In genomic region chr8:85700751-85701351, GRCm38 (mm10) we compare ENCODE assay signal across 8 mouse cellular contexts. TPM values are rescaled to one million over a fixed set of nuclear protein-coding genes. Genes with fewer than 3 reads are reported as not detected.
DNase-seq lines count a peak whose midpoint lies in the region; ATAC-seq and TF ChIP-seq lines count a peak whose summit lies in the region.

TSS of gene Neto2 (minus strand) at chr8:85700924.

- CTCF ChIA-PET in Patski (lab: Charles Lee) = interaction anchor here (1.0 to 4.6 kb wide), 8 partner anchors 9 to 897 kb away, joined by 3 to 66 read pairs (median 4); no protein-coding TSS in a partner anchor

- peak within 1 kb of the TSS; percentile 98 for H3K4me2 ChIP-seq in hindbrain, embryonic 15.5 days

- peak within 1 kb of the TSS; percentile 98 for H3K27ac ChIP-seq in hindbrain, embryonic 15.5 days (replicated peaks)

- H3K9me3 ChIP-seq in hindbrain, embryonic 15.5 days = no peaks in the 10 kb centered on the region

- in situ Hi-C loops in Patski (cut with MboI; ENCODE audit: low pct_unique_long_range_greater_than_20kb) = loop anchor here (5.0 to 10.0 kb wide), 2 partner anchors 774 to 831 kb away; no protein-coding TSS in a partner anchor

- DNase-seq in Patski (ENCODE audit: low read depth, low spot score) = no peak
- peak; percentile 85 to 92 for DNase-seq in cerebellum, postnatal 14 days
- peak; percentile 46 to 66 for DNase-seq in frontal cortex, postnatal 14 days (ENCODE audit: low spot score in 2 of 2)
- DNase-seq in left cerebral cortex, adult 11 months (ENCODE audit: low spot score) = peak; percentile 33
- DNase-seq in lung, postnatal 36 days = peak; percentile 65
- peak; percentile 89 for DNase-seq in retina, postnatal 1 day
- DNase-seq in thymus, postnatal 4 days = peak; percentile 89

- H3K9ac ChIP-seq in hindbrain, embryonic 15.5 days = peak within 1 kb of the TSS; percentile 98

- POLR2A ChIA-PET in Patski (lab: Charles Lee) = interaction anchor here (1.1 kb wide), 1 partner anchor 9 kb away, joined by 6 read pairs; no protein-coding TSS in a partner anchor

- H3K36me3 ChIP-seq in hindbrain, embryonic 15.5 days = no peaks in the 10 kb centered on the region

- H3K4me3 ChIP-seq in hindbrain, embryonic 15.5 days = peak within 1 kb of the TSS; percentile 100

- ATAC-seq in Patski = peak; percentile 90
- ATAC-seq in hindbrain, embryonic 15.5 days (ENCODE audit: low FRiP score, low read depth) = peak; percentile 94

- 0 out of 2 replicates have a peak, but pooled peaks cover 3% of the 10 kb centered on the region for H3K4me1 ChIP-seq in hindbrain, embryonic 15.5 days (replicated peaks)

- TF ChIP-seq CTCF in Patski (IDR thresholded peaks at IDR 0.05) = no peak

- H3K27me3 ChIP-seq in Patski = peaks cover 6% of the 10 kb centered on the region
- no peaks in the 10 kb centered on the region for H3K27me3 ChIP-seq in hindbrain, embryonic 15.5 days

- 2% methylated on average over 57 of the region's 65 CpGs for WGBS in hindbrain, embryonic 15.5 days

RNA-seq across cellular contexts. Expression of gene Neto2, which starts in this region (rescaled TPM):
- polyA plus RNA-seq in Patski (2021) = 17.9 TPM
- 53.3 and 58.7 TPM in 2 replicates for polyA plus RNA-seq in hindbrain, embryonic 15.5 days (2015; fragmentation: Nextera tagmentation; extraction: Ambion mirVana)
